Mouse (Mus musculus) 416B (cell line): ENCODE measurements at regions not wholly inside any gene's neighbourhood (a gene's known extent, or its start where the extent isn't known, plus 50 kb on each side); places are given as distances from the start of the nearest gene placed in this dataset.
"Not testable (repeated sequence)": the region's sequence is repeated elsewhere in the genome, so short reads cannot be mapped to it uniquely, and the experiment has no call there.

Experiments
- DNase-seq: peaks from one replicate; pipeline ENCODE4 v3.0.0; 2011; ENCODE audit warnings: low read depth

- no peak for DNase-seq
Observed at GRCm38 (mm10) chr3:56980593-56981304, 321.0 kb downstream of the Tm4sf1 start.

GRCm38 (mm10) chr3:56966008-56966407, 335.8 kb downstream of the Tm4sf1 start:
- DNase-seq: no peak

GRCm38 (mm10) chr3:56965444-56965843, 336.3 kb downstream of the Tm4sf1 start:
- no peak for DNase-seq

- no peak for DNase-seq
Observed at GRCm38 (mm10) chr3:56964156-56964555, 337.6 kb downstream of the Tm4sf1 start.

- no peak for DNase-seq
Observed at GRCm38 (mm10) chr3:56963251-56963650, 338.5 kb downstream of the Tm4sf1 start.

GRCm38 (mm10) chr3:56962248-56963013, 339.4 kb downstream of the Tm4sf1 start:
- peak; percentile 85 for DNase-seq

GRCm38 (mm10) chr3:56956978-56957377, 344.8 kb downstream of the Tm4sf1 start:
- no peak for DNase-seq

GRCm38 (mm10) chr3:56955799-56956121, 346.0 kb downstream of the Tm4sf1 start:
- no peak for DNase-seq

- no peak for DNase-seq
Observed at GRCm38 (mm10) chr3:56955098-56955798, 346.5 kb downstream of the Tm4sf1 start.

- DNase-seq: not testable (repeated sequence)
Observed at GRCm38 (mm10) chr3:56942557-56942956, 359.2 kb downstream of the Tm4sf1 start.

- not testable (repeated sequence) for DNase-seq
Observed at GRCm38 (mm10) chr3:56928940-56929339, 372.8 kb downstream of the Tm4sf1 start.

- no peak for DNase-seq
Observed at GRCm38 (mm10) chr3:56898491-56898890, 403.3 kb downstream of the Tm4sf1 start.

- DNase-seq: no peak
Observed at GRCm38 (mm10) chr3:56877062-56877461, 424.7 kb downstream of the Tm4sf1 start.

- no peak for DNase-seq
Observed at GRCm38 (mm10) chr3:56863591-56863990, 438.2 kb downstream of the Tm4sf1 start.

GRCm38 (mm10) chr3:56859841-56860240, 441.9 kb downstream of the Tm4sf1 start:
- no peak for DNase-seq

- no peak for DNase-seq
Observed at GRCm38 (mm10) chr3:56845462-56845770, 456.4 kb downstream of the Tm4sf1 start.

GRCm38 (mm10) chr3:56844681-56845461, 456.9 kb downstream of the Tm4sf1 start:
- no peak for DNase-seq

GRCm38 (mm10) chr3:56837176-56837575, 464.6 kb downstream of the Tm4sf1 start:
- no peak for DNase-seq

- no peak for DNase-seq
Observed at GRCm38 (mm10) chr3:56830315-56831097, 471.3 kb downstream of the Tm4sf1 start.

GRCm38 (mm10) chr3:56824157-56824556, 477.6 kb downstream of the Tm4sf1 start:
- DNase-seq: no peak

GRCm38 (mm10) chr3:56810548-56811071, 491.2 kb downstream of the Tm4sf1 start:
- no peak for DNase-seq
